Mouse (Mus musculus): ENCODE data around the gene Btf3l4.

DNA sequence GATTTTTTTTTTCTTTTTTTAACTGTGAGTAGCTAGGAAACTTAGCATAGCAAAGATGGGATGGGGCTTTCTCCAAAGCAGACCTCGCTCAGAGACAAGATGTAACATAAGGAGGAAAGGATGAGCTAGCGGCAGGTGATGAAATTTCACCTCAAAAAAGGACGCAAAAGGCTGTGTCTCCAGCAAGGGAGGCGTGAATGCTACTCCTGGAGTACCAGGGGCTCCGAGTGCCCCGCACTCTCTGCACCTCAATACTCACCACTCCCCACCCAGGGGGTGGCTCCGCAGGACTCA, 53.7 kb downstream of the Btf3l4 start:
- TF ChIP-seq CTCF (IDR thresholded peaks at IDR 0.05; ENCODE audit: low read depth) (no peak), EP300 (IDR thresholded peaks at IDR 0.05; ENCODE audit: low read depth) (no peak)

Data from liver, embryonic 14.5 days (tissue).